Mouse (Mus musculus) MEL (cell line): ENCODE data around the gene Arhgap45. TPM values are rescaled to one million over a fixed set of nuclear protein-coding genes. Genes with fewer than 3 reads are reported as not detected.
A peak's percentile ranks its signal among the peaks of the same experiment; 100 is the strongest.

Experiments used
- DNase-seq: peaks from one replicate; pipeline ENCODE4 v3.0.0; 2011; ENCODE audit warnings: low read depth, low spot score
- H3K27ac ChIP-seq: 2 replicates; pipeline ENCODE4 v1.5.1; 2012; ENCODE audit warnings: low read depth, mild to moderate bottlenecking, control low read depth, low read length, moderate library complexity; ENCODE audit not compliant: control insufficient read depth
- H3K27me3 ChIP-seq, 2 experiments: fragments of 150-350 bp in 1 of 2; sonication (generic) in 1 of 2; 2 replicates each; pipeline ENCODE4 v1.6.1; 2012; ENCODE audit warnings: low read length in 2 of 2, mild to moderate bottlenecking in 2 of 2, improper control_type of control experiment in 1 of 2, moderate library complexity in 1 of 2; ENCODE audit not compliant: insufficient read depth in 2 of 2, control insufficient read depth in 1 of 2
- H3K36me3 ChIP-seq, 2 experiments: 2 replicates each; pipeline ENCODE4 v1.6.1; 2012 to 2014; ENCODE audit warnings: low read length in 2 of 2, improper control_type of control experiment in 1 of 2, inconsistent platforms in 1 of 2, mild to moderate bottlenecking in 1 of 2; ENCODE audit not compliant: insufficient read depth in 2 of 2, control insufficient read depth in 1 of 2
- H3K4me1 ChIP-seq, 2 experiments: fragments of 150-350 bp in 1 of 2; sonication (generic) in 1 of 2; 2 replicates each; pipeline ENCODE4 v1.6.1; 2012; ENCODE audit warnings: low read length in 2 of 2, improper control_type of control experiment in 1 of 2, mild to moderate bottlenecking in 1 of 2; ENCODE audit not compliant: insufficient read depth in 2 of 2, control insufficient read depth in 1 of 2
- H3K4me3 ChIP-seq, 2 experiments: fragments of 150-350 bp in 1 of 2; sonication (generic) in 1 of 2; 2 replicates each; pipeline ENCODE4 v1.5.1; 2012; ENCODE audit warnings: low read depth in 2 of 2, low read length in 2 of 2, mild to moderate bottlenecking in 2 of 2, moderate library complexity in 2 of 2, control low read depth in 1 of 2, improper control_type of control experiment in 1 of 2; ENCODE audit not compliant: control insufficient read depth in 1 of 2, insufficient read depth in 1 of 2
- H3K79me2 ChIP-seq: 2 replicates; pipeline ENCODE4 v1.6.1; 2012; ENCODE audit warnings: mild to moderate bottlenecking, low read length, moderate library complexity; ENCODE audit not compliant: control insufficient read depth, poor library complexity, insufficient read depth
- H3K9ac ChIP-seq: 2 replicates; pipeline ENCODE4 v1.6.1; 2012; ENCODE audit warnings: low read depth, mild to moderate bottlenecking, control low read depth, low read length, moderate library complexity; ENCODE audit not compliant: control insufficient read depth, poor library complexity, severe bottlenecking
- H3K9me3 ChIP-seq: fragments of 150-350 bp; sonication (generic); replicated peaks from 2 replicates; pipeline ENCODE4 v1.6.1; 2012; ENCODE audit warnings: mild to moderate bottlenecking, low read length, improper control_type of control experiment, moderate library complexity; ENCODE audit not compliant: insufficient read depth
- CTCF ChIP-seq, 3 experiments: IDR thresholded peaks in 2 of 3; conservative IDR thresholded peaks in 1 of 3; 2 replicates each; pipeline ENCODE4 v1.5.1; 2011 to 2012; ENCODE audit warnings: low read length in 3 of 3, low read depth in 2 of 3, mild to moderate bottlenecking in 2 of 3, improper control_type of control experiment in 1 of 3, inconsistent platforms in 1 of 3, mixed read lengths in 1 of 3, moderate library complexity in 1 of 3; ENCODE audit not compliant: control insufficient read depth in 1 of 3, insufficient read depth in 1 of 3, poor library complexity in 1 of 3, severe bottlenecking in 1 of 3
- GABPA ChIP-seq: IDR thresholded peaks from 2 replicates; pipeline ENCODE4 v1.6.1; 2012; ENCODE audit warnings: low read depth, mild to moderate bottlenecking, inconsistent platforms, low read length, improper control_type of control experiment, moderate library complexity
- GATA1 ChIP-seq: IDR thresholded peaks from 2 replicates; pipeline ENCODE4 v1.6.1; 2011; ENCODE audit warnings: low read depth, low read length, improper control_type of control experiment
- HCFC1 ChIP-seq: IDR thresholded peaks from 2 replicates; pipeline ENCODE4 v1.6.1; 2012; ENCODE audit warnings: low read depth, mild to moderate bottlenecking, inconsistent platforms, low read length, improper control_type of control experiment, moderate library complexity
- POLR2AphosphoS5 ChIP-seq: IDR thresholded peaks from 2 replicates; pipeline ENCODE4 v1.6.1; 2012; ENCODE audit warnings: low read depth, borderline replicate concordance, mild to moderate bottlenecking, inconsistent platforms, low read length, moderate library complexity, mixed read lengths
- SMC3 ChIP-seq: IDR thresholded peaks from 2 replicates; pipeline ENCODE4 v1.6.1; 2011; ENCODE audit warnings: low read depth, low read length, improper control_type of control experiment
- TBP ChIP-seq: IDR thresholded peaks from 2 replicates; pipeline ENCODE4 v1.8.0; 2011; ENCODE audit warnings: low read depth, low read length, improper control_type of control experiment
- TCF12 ChIP-seq: IDR thresholded peaks from 2 replicates; pipeline ENCODE4 v1.6.1; 2014; ENCODE audit warnings: low read depth, mild to moderate bottlenecking, inconsistent platforms, low read length, improper control_type of control experiment, moderate library complexity
- USF1 ChIP-seq: IDR thresholded peaks from 2 replicates; pipeline ENCODE4 v1.6.1; 2014; ENCODE audit warnings: low read depth, mild to moderate bottlenecking, inconsistent platforms, low read length, improper control_type of control experiment, moderate library complexity
- ZC3H11A ChIP-seq: IDR thresholded peaks from 2 replicates; pipeline ENCODE4 v1.6.1; 2012; ENCODE audit warnings: low read depth, mild to moderate bottlenecking, inconsistent platforms, low read length, improper control_type of control experiment
- ZKSCAN1 ChIP-seq: IDR thresholded peaks from 2 replicates; pipeline ENCODE4 v1.6.1; 2012; ENCODE audit warnings: low read depth, mild to moderate bottlenecking, inconsistent platforms, low read length, improper control_type of control experiment, moderate library complexity
- polyA plus RNA-seq, 2 experiments: library from polyadenylated mRNA; stranded (reverse) in 1 of 2; unstranded in 1 of 2; fragments of >175 nt in 1 of 2; fragments of >200 nt in 1 of 2; gene quantifications; 2 replicates each; pipeline versions ENCODE4 v1.2.1 to v1.2.4; 2012; ENCODE audit warnings: low replicate concordance in 2 of 2, low read depth in 1 of 2; ENCODE audit not compliant: insufficient read length in 2 of 2, insufficient read depth in 1 of 2, missing spikeins in 1 of 2
- total RNA-seq: library from RNA; depleted of rRNA; stranded (reverse); fragments of 300-350 nt; gene quantifications from 2 replicates; pipeline ENCODE4 v1.2.3, GENCODE M21; 2012

Arhgap45 gene
- total and polyA plus RNA-seq, 3 experiments, result 26.2 to 53.6 TPM; not detected in 1

DNA sequence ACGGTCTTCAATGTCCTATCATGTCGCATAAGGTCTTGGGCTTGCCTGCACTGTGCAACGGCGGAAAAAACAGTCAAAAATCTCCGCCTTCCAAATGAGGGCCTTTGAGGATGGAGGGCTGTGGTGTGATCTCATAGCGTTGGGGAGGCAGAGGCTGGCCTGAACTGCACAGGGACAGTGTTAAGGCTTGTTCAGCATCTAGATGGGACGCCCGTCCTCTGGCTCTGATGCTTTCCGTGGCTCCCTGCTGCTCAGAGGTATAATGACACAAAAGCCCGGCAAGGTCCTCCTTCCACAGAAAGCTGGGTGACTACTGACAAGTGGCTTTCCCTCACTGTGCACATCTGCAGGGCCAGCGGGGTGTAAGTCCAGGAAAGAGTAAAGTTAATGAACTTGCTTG lies 3.7 kb downstream of the Arhgap45 start:
- no peak for DNase-seq
- H3K36me3 ChIP-seq, result peaks cover 2 to 30% of the 10 kb centered on the region in 2 experiments; a peak in 3 of 4 replicates
- TF ChIP-seq TCF12 (no peak), ZC3H11A (no peak), HCFC1 (no peak), POLR2AphosphoS5 (no peak)
- TF ChIP-seq, all 39 proteins: peak for 0
- no peak overlapping the region for H3K27ac ChIP-seq
- no peak overlapping the region for H3K4me3 ChIP-seq
- H3K4me1 ChIP-seq, result peaks cover 12 to 36% of the 10 kb centered on the region in 2 experiments
- H3K27me3 ChIP-seq, result no peaks in the 10 kb centered on the region
- H3K9me3 ChIP-seq, result no peaks in the 10 kb centered on the region
- H3K9ac ChIP-seq, result no peak overlapping the region
- H3K79me2 ChIP-seq, result peaks cover 12% of the 10 kb centered on the region

DNA sequence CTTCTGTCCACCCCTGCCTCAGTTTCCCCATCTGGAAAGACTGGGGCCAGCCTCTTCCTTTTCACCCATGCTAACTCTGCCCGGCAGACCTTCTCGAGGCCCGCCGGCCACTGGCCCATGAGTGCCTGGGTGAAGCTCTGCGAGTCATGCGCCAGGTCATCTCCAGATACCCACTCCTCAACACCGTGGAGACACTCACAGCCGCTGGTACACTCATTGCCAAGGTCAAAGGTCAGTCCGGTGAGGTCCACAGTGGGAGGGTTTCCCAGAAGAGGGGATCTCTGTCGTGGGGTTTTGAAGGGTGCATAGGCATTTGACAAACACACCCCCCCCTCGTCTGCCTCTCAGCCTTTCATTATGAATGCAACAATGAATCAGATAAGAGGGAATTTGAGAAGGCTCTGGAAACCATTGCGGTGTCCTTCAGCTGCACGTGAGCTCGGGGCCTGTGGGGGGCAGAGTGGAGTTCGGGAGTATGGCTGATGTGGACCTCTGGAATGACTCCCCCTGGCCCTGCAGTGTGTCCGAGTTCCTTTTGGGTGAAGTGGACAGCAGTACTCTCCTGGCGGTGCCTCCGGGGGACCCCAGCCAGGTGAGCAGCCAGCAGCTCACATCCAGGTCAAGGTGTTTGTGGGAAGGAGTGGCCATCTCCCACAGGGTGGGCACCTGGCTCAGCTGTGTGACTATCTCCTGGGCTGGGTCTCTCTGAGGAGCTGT lies 4.3 kb downstream of the Arhgap45 start:
- Histone ChIP-seq H3K27me3 (no peaks in the 10 kb centered on the region), H3K4me1 (peaks cover 12 to 37% of the 10 kb centered on the region in 2 experiments), H3K79me2 (peaks cover 12% of the 10 kb centered on the region), H3K9ac (no peak overlapping the region), H3K36me3 (peaks cover 2 to 31% of the 10 kb centered on the region in 2 experiments; a peak in 3 of 4 replicates), H3K4me3 (no peak overlapping the region), H3K27ac (no peak overlapping the region), H3K9me3 (no peaks in the 10 kb centered on the region)
- TF ChIP-seq CTCF (IDR thresholded peaks at IDR 0.05 in 2 of 3, conservative IDR thresholded peaks at IDR 0.05 in 1 of 3; ENCODE audit: control insufficient read depth in 1 of 3, insufficient read depth in 1 of 3, low read depth in 2 of 3, low read length in 3 of 3, poor library complexity in 1 of 3, severe bottlenecking in 1 of 3) (peak; percentile 15 to 34 (median 17); a peak in 3 of 6 replicates), ZKSCAN1 (no peak), SMC3 (0 out of 2 replicates have a peak, but pooled peaks have one; percentile 13)
- DNase-seq, result peak; percentile 29

DNA sequence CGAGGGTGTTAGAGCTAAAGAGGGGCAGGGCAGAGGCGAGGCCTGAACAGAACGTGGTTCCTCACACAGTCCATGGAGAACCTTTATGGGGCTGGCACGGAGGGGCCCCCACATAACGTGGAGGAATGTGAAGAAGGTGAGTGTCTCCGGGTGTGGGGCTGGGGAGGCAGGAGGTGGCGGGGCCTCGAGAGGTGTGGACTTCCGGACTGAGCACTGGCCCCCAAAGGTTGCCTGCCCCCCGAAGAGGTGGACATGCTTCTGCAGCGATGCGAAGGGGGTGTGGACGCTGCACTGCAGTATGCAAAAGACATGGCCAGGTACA lies 4.8 kb downstream of the Arhgap45 start:
- Histone ChIP-seq H3K4me1 (peaks cover 12 to 33% of the 10 kb centered on the region in 2 experiments), H3K9me3 (no peaks in the 10 kb centered on the region), H3K4me3 (no peak overlapping the region), H3K27ac (no peak overlapping the region), H3K79me2 (peaks cover 12% of the 10 kb centered on the region), H3K9ac (no peak overlapping the region), H3K27me3 (no peaks in the 10 kb centered on the region), H3K36me3 (peaks cover 2 to 31% of the 10 kb centered on the region in 2 experiments; a peak in 3 of 4 replicates)
- DNase-seq, result no peak
- no peak for TF ChIP-seq HCFC1
- no peak for TF ChIP-seq GATA1
- no peak for TF ChIP-seq TBP
- TF ChIP-seq GABPA, result no peak
- TF ChIP-seq USF1, result no peak
